ENCODE assay signal across 16 mouse cellular contexts in the genomic region with DNA sequence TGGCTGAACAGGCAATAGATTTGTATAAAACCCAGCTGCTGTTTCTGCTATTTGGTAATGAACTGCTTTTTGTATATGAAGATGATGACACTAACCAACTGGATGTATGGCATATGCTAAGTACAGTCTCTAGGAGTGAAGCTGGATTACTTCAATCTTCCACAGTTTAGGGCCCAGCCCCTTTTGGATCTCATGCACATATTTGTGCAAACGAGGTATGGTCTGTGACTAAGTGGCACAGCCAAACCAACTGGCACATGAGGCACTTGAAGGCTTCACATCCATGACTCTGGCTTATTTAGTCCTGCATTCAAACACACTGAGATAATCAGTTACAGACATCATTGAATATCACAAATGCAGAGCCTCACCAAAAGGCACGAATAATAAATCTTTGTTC.
"Had no signal": no experiment of that assay in that cellular context is flagged by ENCODE, and none has a peak within 500 bp of the region (broad histone marks: within the 10 kb centered on the region; RNA-seq: fewer than 3 reads in every experiment).

No protein-coding gene starts in this region.

- H3K9ac ChIP-seq: neural tube, embryonic 13.5 days; neural tube, embryonic 15.5 days; stomach, embryonic 15.5 days had no signal

- H3K36me3 ChIP-seq: neural tube, embryonic 13.5 days; neural tube, embryonic 15.5 days; stomach, embryonic 15.5 days had no signal

- H3K4me2 ChIP-seq: neural tube, embryonic 13.5 days; neural tube, embryonic 15.5 days; stomach, embryonic 15.5 days had no signal

- H3K4me3 ChIP-seq: neural tube, embryonic 13.5 days; neural tube, embryonic 15.5 days; stomach, embryonic 15.5 days had no signal

- H3K27me3 ChIP-seq: neural tube, embryonic 15.5 days; stomach, embryonic 15.5 days had no signal

- H3K27ac ChIP-seq: neural tube, embryonic 13.5 days; neural tube, embryonic 15.5 days; stomach, embryonic 15.5 days; stomach, postnatal 0 days had no signal

- H3K4me1 ChIP-seq: neural tube, embryonic 13.5 days; neural tube, embryonic 15.5 days; stomach, embryonic 15.5 days had no signal

- H3K9me3 ChIP-seq: neural tube, embryonic 13.5 days; neural tube, embryonic 15.5 days; stomach, embryonic 15.5 days had no signal

- DNase-seq: retina, postnatal 1 day; right cerebral cortex, adult 18-20 months; right cerebral cortex, postnatal 14 days; right cerebral cortex, postnatal 25 days; right cerebral cortex, postnatal 4 days; spleen, adult 18-20 months; thymus, adult 18-20 months; thymus, adult 2 months; thymus, postnatal 14 days; thymus, postnatal 25 days; thymus, postnatal 36 days; thymus, postnatal 4 days had no signal
